Mouse (Mus musculus): Measurements from ENCODE around the gene Farsa. TPM values are rescaled to one million over a fixed set of nuclear protein-coding genes. Genes with fewer than 3 reads are reported as not detected.

The Farsa gene
- total and polyA plus RNA-seq, 2 experiments from 2014 or later: 38.3 to 40.0 TPM

DNA sequence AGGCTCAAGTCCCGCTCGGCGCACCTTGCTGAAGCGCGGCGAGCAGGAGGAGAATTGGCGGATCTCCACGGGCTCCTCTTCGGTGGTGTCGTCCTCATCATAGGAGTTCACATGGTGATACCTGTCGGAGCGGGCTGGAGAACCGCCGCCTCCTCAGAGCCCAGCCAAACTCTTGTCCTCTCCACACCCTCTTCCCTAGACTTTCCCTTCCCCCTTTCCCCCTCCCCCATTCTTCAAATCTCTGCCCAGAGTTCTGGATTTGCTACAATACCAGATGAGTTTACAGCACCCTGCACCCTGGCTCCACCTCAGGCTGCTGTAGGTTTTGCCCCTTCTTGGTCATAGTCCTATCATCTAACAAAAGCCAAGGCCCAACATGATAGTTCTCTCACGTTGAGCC, 61.9 kb downstream of the Farsa start:
- H3K4me1 ChIP-seq (ENCODE audit: control insufficient read depth, insufficient read depth): no peaks in the 10 kb centered on the region
- H3K4me2 ChIP-seq (ENCODE audit: low read depth, low read length): no peak overlapping the region
- peaks cover 37% of the 10 kb centered on the region for H3K27me3 ChIP-seq (ENCODE audit: control insufficient read depth, insufficient read depth, low read length)
- WGBS: 83% methylated on average over 15 of the region's 15 CpGs
- H3K27ac ChIP-seq (ENCODE audit: low read depth): no peak overlapping the region
- TF ChIP-seq EP300 (IDR thresholded peaks at IDR 0.05; ENCODE audit: low read depth) (no peak), CTCF (IDR thresholded peaks at IDR 0.05; ENCODE audit: low read depth) (no peak)
- H3K9me3 ChIP-seq (replicated peaks; ENCODE audit: control insufficient read depth, low read length): peaks cover 5% of the 10 kb centered on the region
- DNase-seq (ENCODE audit: low spot score) (no peak), ATAC-seq (ENCODE audit: insufficient read depth, low read depth) (no peak)
- H3K4me3 ChIP-seq (ENCODE audit: low read depth, low read length): no peak overlapping the region
- H3K9ac ChIP-seq (replicated peaks; ENCODE audit: low read depth, low read length): no peak overlapping the region
- H3K36me3 ChIP-seq (replicated peaks; ENCODE audit: control insufficient read depth, insufficient read depth, low read length): no peaks in the 10 kb centered on the region

Small RNAs within 50 kb of the gene (microRNA-seq; reads per million reads assigned to microRNA genes)
- 1.8 reads per million, percentile 2 among the genes with 10 or more reads in this experiment for gene Mir7069

Other genes starting within 250 kb of the Farsa start
Only the 30 nearest of the 31 such genes appear.
- 17.0 and 23.2 TPM in 2 replicates for gene Ier2, start 194.1 kb upstream of the Farsa start, total RNA-seq (2014; rRNA removed; ENCODE audit: low replicate concordance)
- 33.3 and 38.3 TPM in 2 replicates for gene Ier2, start 194.1 kb upstream of the Farsa start, polyA plus RNA-seq (2015; fragmentation: Nextera tagmentation; extraction: Ambion mirVana)
- 98.3 and 116 TPM in 2 replicates for gene Trmt1, start 170.7 kb upstream of the Farsa start, total RNA-seq (2014; rRNA removed; ENCODE audit: low replicate concordance)
- gene Trmt1, start 170.7 kb upstream of the Farsa start, polyA plus RNA-seq (2015; fragmentation: Nextera tagmentation; extraction: Ambion mirVana): 28.4 and 29.5 TPM in 2 replicates
- gene Nacc1, start 169.1 kb upstream of the Farsa start, total RNA-seq (2014; rRNA removed; ENCODE audit: low replicate concordance): 68.0 and 83.6 TPM in 2 replicates
- gene Nacc1, start 169.1 kb upstream of the Farsa start, polyA plus RNA-seq (2015; fragmentation: Nextera tagmentation; extraction: Ambion mirVana): 6.2 and 6.9 TPM in 2 replicates
- gene Lyl1, start 155.5 kb upstream of the Farsa start, total RNA-seq (2014; rRNA removed; ENCODE audit: low replicate concordance): 4.4 and 4.8 TPM in 2 replicates
- 8.7 and 9.8 TPM in 2 replicates for gene Lyl1, start 155.5 kb upstream of the Farsa start, polyA plus RNA-seq (2015; fragmentation: Nextera tagmentation; extraction: Ambion mirVana)
- gene G430095P16Rik, start 134.0 kb upstream of the Farsa start, total RNA-seq (2014; rRNA removed; ENCODE audit: low replicate concordance): 1.0 TPM in 1 of 2 replicates, not detected in the other
- 3.0 and 3.1 TPM in 2 replicates for gene G430095P16Rik, start 134.0 kb upstream of the Farsa start, polyA plus RNA-seq (2015; fragmentation: Nextera tagmentation; extraction: Ambion mirVana)
- 41.9 and 48.5 TPM in 2 replicates for gene Nfix, start 56.6 kb upstream of the Farsa start, total RNA-seq (2014; rRNA removed; ENCODE audit: low replicate concordance)
- 18.2 TPM in 2 replicates for gene Nfix, start 56.6 kb upstream of the Farsa start, polyA plus RNA-seq (2015; fragmentation: Nextera tagmentation; extraction: Ambion mirVana)
- gene Dand5, start 34.2 kb upstream of the Farsa start, total RNA-seq (2014; rRNA removed; ENCODE audit: low replicate concordance): 2.1 and 15.4 TPM in 2 replicates
- gene Dand5, start 34.2 kb upstream of the Farsa start, polyA plus RNA-seq (2015; fragmentation: Nextera tagmentation; extraction: Ambion mirVana): 6.2 and 8.0 TPM in 2 replicates
- gene Gadd45gip1, start 25.5 kb upstream of the Farsa start, total RNA-seq (2014; rRNA removed; ENCODE audit: low replicate concordance): 47.1 and 49.8 TPM in 2 replicates
- 48.1 and 50.0 TPM in 2 replicates for gene Gadd45gip1, start 25.5 kb upstream of the Farsa start, polyA plus RNA-seq (2015; fragmentation: Nextera tagmentation; extraction: Ambion mirVana)
- gene Rad23a, start 16.3 kb upstream of the Farsa start, total RNA-seq (2014; rRNA removed; ENCODE audit: low replicate concordance): 89.2 and 126 TPM in 2 replicates
- 111 and 125 TPM in 2 replicates for gene Rad23a, start 16.3 kb upstream of the Farsa start, polyA plus RNA-seq (2015; fragmentation: Nextera tagmentation; extraction: Ambion mirVana)
- gene Calr, start 10.1 kb upstream of the Farsa start, total RNA-seq (2014; rRNA removed; ENCODE audit: low replicate concordance): 211 and 235 TPM in 2 replicates
- 201 and 266 TPM in 2 replicates for gene Calr, start 10.1 kb upstream of the Farsa start, polyA plus RNA-seq (2015; fragmentation: Nextera tagmentation; extraction: Ambion mirVana)
- gene Syce2, start 15.1 kb downstream of the Farsa start, total RNA-seq (2014; rRNA removed; ENCODE audit: low replicate concordance): 0.15 and 1.7 TPM in 2 replicates
- 9.7 and 11.8 TPM in 2 replicates for gene Syce2, start 15.1 kb downstream of the Farsa start, polyA plus RNA-seq (2015; fragmentation: Nextera tagmentation; extraction: Ambion mirVana)
- 45.5 and 52.8 TPM in 2 replicates for gene Gcdh, start 36.9 kb downstream of the Farsa start, total RNA-seq (2014; rRNA removed; ENCODE audit: low replicate concordance)
- gene Gcdh, start 36.9 kb downstream of the Farsa start, polyA plus RNA-seq (2015; fragmentation: Nextera tagmentation; extraction: Ambion mirVana): 33.0 and 33.5 TPM in 2 replicates
- not detected in 2 replicates for gene Klf1, start 44.9 kb downstream of the Farsa start, total RNA-seq (2014; rRNA removed; ENCODE audit: low replicate concordance)
- 0.27 and 0.56 TPM in 2 replicates for gene Klf1, start 44.9 kb downstream of the Farsa start, polyA plus RNA-seq (2015; fragmentation: Nextera tagmentation; extraction: Ambion mirVana)
- 6.0 and 11.0 TPM in 2 replicates for gene Dnase2a, start 51.6 kb downstream of the Farsa start, total RNA-seq (2014; rRNA removed; ENCODE audit: low replicate concordance)
- gene Dnase2a, start 51.6 kb downstream of the Farsa start, polyA plus RNA-seq (2015; fragmentation: Nextera tagmentation; extraction: Ambion mirVana): 4.6 and 5.6 TPM in 2 replicates
- gene Mast1, start 80.4 kb downstream of the Farsa start, total RNA-seq (2014; rRNA removed; ENCODE audit: low replicate concordance): 0.08 TPM in 1 of 2 replicates, not detected in the other
- 0.05 TPM in 1 of 2 replicates, not detected in the other for gene Mast1, start 80.4 kb downstream of the Farsa start, polyA plus RNA-seq (2015; fragmentation: Nextera tagmentation; extraction: Ambion mirVana)
- not detected in 2 replicates for gene Rtbdn, start 90.0 kb downstream of the Farsa start, total RNA-seq (2014; rRNA removed; ENCODE audit: low replicate concordance)
- 0.10 TPM in 1 of 2 replicates, not detected in the other for gene Rtbdn, start 90.0 kb downstream of the Farsa start, polyA plus RNA-seq (2015; fragmentation: Nextera tagmentation; extraction: Ambion mirVana)
- not detected in 2 replicates for gene Gm49661, start 112.4 kb downstream of the Farsa start, total RNA-seq (2014; rRNA removed; ENCODE audit: low replicate concordance)
- not detected in 2 replicates for gene Gm49661, start 112.4 kb downstream of the Farsa start, polyA plus RNA-seq (2015; fragmentation: Nextera tagmentation; extraction: Ambion mirVana)
- gene Prdx2, start 112.6 kb downstream of the Farsa start, total RNA-seq (2014; rRNA removed; ENCODE audit: low replicate concordance): 647 and 809 TPM in 2 replicates
- 758 and 782 TPM in 2 replicates for gene Prdx2, start 112.6 kb downstream of the Farsa start, polyA plus RNA-seq (2015; fragmentation: Nextera tagmentation; extraction: Ambion mirVana)
- 57.9 and 76.4 TPM in 2 replicates for gene Rnaseh2a, start 112.8 kb downstream of the Farsa start, total RNA-seq (2014; rRNA removed; ENCODE audit: low replicate concordance)
- 52.6 and 57.3 TPM in 2 replicates for gene Rnaseh2a, start 112.8 kb downstream of the Farsa start, polyA plus RNA-seq (2015; fragmentation: Nextera tagmentation; extraction: Ambion mirVana)
- 28.9 and 39.6 TPM in 2 replicates for gene Junb, start 121.7 kb downstream of the Farsa start, total RNA-seq (2014; rRNA removed; ENCODE audit: low replicate concordance)
- gene Junb, start 121.7 kb downstream of the Farsa start, polyA plus RNA-seq (2015; fragmentation: Nextera tagmentation; extraction: Ambion mirVana): 10.3 and 13.0 TPM in 2 replicates
- gene Hook2, start 133.6 kb downstream of the Farsa start, total RNA-seq (2014; rRNA removed; ENCODE audit: low replicate concordance): 1.9 and 4.8 TPM in 2 replicates
- gene Hook2, start 133.6 kb downstream of the Farsa start, polyA plus RNA-seq (2015; fragmentation: Nextera tagmentation; extraction: Ambion mirVana): 3.5 and 4.7 TPM in 2 replicates
- not detected in 2 replicates for gene Best2, start 157.5 kb downstream of the Farsa start, total RNA-seq (2014; rRNA removed; ENCODE audit: low replicate concordance)
- not detected in 2 replicates for gene Best2, start 157.5 kb downstream of the Farsa start, polyA plus RNA-seq (2015; fragmentation: Nextera tagmentation; extraction: Ambion mirVana)
- 134 and 152 TPM in 2 replicates for gene Asna1, start 168.3 kb downstream of the Farsa start, total RNA-seq (2014; rRNA removed; ENCODE audit: low replicate concordance)
- 106 and 110 TPM in 2 replicates for gene Asna1, start 168.3 kb downstream of the Farsa start, polyA plus RNA-seq (2015; fragmentation: Nextera tagmentation; extraction: Ambion mirVana)
- gene Trir, start 169.8 kb downstream of the Farsa start, total RNA-seq (2014; rRNA removed; ENCODE audit: low replicate concordance): 98.5 and 196 TPM in 2 replicates
- gene Trir, start 169.8 kb downstream of the Farsa start, polyA plus RNA-seq (2015; fragmentation: Nextera tagmentation; extraction: Ambion mirVana): 62.4 and 66.5 TPM in 2 replicates
- gene Tnpo2, start 179.9 kb downstream of the Farsa start, total RNA-seq (2014; rRNA removed; ENCODE audit: low replicate concordance): 27.4 and 34.8 TPM in 2 replicates
- 11.5 and 13.0 TPM in 2 replicates for gene Tnpo2, start 179.9 kb downstream of the Farsa start, polyA plus RNA-seq (2015; fragmentation: Nextera tagmentation; extraction: Ambion mirVana)
- 29.1 and 32.6 TPM in 2 replicates for gene Fbxw9, start 203.1 kb downstream of the Farsa start, total RNA-seq (2014; rRNA removed; ENCODE audit: low replicate concordance)
- gene Fbxw9, start 203.1 kb downstream of the Farsa start, polyA plus RNA-seq (2015; fragmentation: Nextera tagmentation; extraction: Ambion mirVana): 16.2 and 16.5 TPM in 2 replicates
- gene Gm5741, start 211.0 kb downstream of the Farsa start, total RNA-seq (2014; rRNA removed; ENCODE audit: low replicate concordance): not detected in 2 replicates
- gene Gm5741, start 211.0 kb downstream of the Farsa start, polyA plus RNA-seq (2015; fragmentation: Nextera tagmentation; extraction: Ambion mirVana): not detected in 2 replicates
- gene Dhps, start 214.8 kb downstream of the Farsa start, total RNA-seq (2014; rRNA removed; ENCODE audit: low replicate concordance): 25.9 and 48.2 TPM in 2 replicates
- gene Dhps, start 214.8 kb downstream of the Farsa start, polyA plus RNA-seq (2015; fragmentation: Nextera tagmentation; extraction: Ambion mirVana): 45.0 and 48.3 TPM in 2 replicates
- 101 and 116 TPM in 2 replicates for gene Wdr83os, start 223.8 kb downstream of the Farsa start, total RNA-seq (2014; rRNA removed; ENCODE audit: low replicate concordance)
- 99.8 and 103 TPM in 2 replicates for gene Wdr83os, start 223.8 kb downstream of the Farsa start, polyA plus RNA-seq (2015; fragmentation: Nextera tagmentation; extraction: Ambion mirVana)
- 16.2 and 31.0 TPM in 2 replicates for gene Wdr83, start 224.3 kb downstream of the Farsa start, total RNA-seq (2014; rRNA removed; ENCODE audit: low replicate concordance)
- gene Wdr83, start 224.3 kb downstream of the Farsa start, polyA plus RNA-seq (2015; fragmentation: Nextera tagmentation; extraction: Ambion mirVana): 38.8 and 42.9 TPM in 2 replicates